Mouse (Mus musculus) gonadal fat pad, adult 2 months (tissue): ENCODE results near the gene Tmbim6. TPM values are rescaled to one million over a fixed set of nuclear protein-coding genes. Genes with fewer than 3 reads are reported as not detected.

Experiments used
- DNase-seq: peaks from one replicate; pipeline ENCODE4 v3.0.0-alpha.2; 2012; ENCODE audit warnings: low read depth
- polyA plus RNA-seq: library from polyadenylated mRNA; depleted of rRNA; stranded (reverse); fragments of >200 nt; gene quantifications from 2 replicates; pipeline ENCODE4 v1.2.3, GENCODE M21; 2012; rRNA removed

Gene Tmbim6
- polyA plus RNA-seq, 1 experiment, result 812 TPM

DNA sequence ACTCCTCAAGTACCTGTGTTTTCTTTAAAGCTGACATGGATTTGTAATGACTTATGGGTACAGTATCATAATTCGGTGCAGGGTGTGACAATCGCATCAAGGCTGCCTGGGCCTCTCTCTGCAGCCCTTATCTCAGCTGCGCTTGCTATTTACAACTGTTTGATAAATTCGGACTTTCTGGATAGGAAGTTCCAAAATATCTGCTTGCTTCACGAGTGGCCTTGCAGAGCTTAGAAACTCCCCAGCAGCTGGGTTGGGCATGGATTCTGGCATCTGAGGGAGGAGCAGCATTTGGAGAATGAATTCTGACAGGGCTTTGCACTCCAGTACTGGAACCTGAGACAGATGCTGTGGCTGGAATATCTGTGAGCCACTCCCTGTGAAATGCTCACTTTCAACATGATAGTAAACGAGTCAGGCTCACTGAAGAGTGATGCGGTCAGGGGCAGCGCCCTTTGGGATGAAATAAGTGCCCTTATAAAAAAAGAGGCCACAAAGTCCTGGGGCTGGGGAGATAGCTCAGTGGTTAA, 57.1 kb downstream of the Tmbim6 start:
- DNase-seq, result no peak

DNA sequence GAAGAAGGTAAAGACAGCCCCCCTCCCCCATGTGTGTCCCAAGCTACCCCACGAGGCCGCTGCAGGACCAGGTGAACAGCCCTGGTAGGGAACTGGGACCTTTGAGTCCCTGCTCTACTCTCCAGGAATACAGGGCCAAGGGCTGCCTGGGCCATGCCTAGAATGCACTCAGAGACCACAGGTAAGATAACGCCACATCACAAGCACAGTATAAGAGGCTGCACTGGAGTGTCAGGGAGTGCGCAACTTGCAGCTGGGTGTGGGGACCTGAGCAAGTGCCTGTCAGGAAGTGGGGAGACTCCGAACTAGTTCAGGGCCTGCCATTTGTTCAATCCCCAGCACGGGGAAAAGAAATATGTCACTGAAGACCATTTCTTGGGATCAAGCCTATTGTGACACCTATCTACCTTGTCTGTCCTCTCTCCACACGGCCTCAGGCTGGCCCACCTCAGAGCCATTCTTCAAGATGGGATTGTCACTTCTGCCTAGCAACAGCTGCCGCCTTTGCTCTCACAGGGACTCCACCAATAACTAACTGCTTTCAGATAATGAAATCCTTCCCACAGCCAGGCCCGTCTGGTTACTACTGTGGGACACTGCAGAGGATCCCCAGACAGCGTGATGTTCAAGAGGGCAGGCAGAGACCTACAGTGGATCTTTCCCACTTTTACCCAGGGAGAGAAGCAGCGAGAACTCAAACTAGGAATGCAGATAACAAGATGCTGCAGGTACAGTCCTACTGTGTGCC, 60.6 kb downstream of the Tmbim6 start:
- no peak for DNase-seq

DNA sequence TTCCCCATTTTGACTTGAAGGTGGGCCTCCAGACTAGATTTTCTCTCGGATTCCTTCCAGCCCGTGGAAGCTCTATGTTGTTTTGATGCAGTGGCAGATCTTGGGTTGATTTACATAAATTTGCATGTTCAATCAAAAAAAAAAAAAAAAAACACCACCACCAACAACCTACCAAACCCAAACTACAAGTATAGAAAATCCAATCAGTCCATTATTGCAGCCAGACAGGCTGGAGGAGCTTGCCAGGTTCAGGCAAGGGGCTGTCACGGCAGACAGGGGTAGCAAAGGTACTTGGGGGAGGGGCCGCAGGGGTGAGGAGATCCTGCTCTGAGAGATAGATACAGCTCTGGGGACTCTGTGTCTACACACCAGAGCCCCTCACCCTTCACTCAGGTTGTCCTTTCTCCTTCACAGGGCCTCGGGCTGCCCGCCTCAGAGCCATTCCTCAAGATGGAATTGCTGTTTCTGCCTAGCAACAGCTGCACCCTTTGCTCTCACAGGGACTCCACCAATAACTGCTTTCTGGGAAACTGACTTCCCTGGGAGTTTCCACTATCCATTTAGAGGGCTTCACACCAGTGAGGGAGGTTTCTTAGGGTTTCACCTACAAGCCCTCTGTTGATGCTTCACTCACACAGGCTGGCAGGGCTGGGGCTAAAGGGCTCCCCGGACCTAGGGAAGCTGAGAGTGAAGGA, 62.0 kb downstream of the Tmbim6 start:
- no peak for DNase-seq

DNA sequence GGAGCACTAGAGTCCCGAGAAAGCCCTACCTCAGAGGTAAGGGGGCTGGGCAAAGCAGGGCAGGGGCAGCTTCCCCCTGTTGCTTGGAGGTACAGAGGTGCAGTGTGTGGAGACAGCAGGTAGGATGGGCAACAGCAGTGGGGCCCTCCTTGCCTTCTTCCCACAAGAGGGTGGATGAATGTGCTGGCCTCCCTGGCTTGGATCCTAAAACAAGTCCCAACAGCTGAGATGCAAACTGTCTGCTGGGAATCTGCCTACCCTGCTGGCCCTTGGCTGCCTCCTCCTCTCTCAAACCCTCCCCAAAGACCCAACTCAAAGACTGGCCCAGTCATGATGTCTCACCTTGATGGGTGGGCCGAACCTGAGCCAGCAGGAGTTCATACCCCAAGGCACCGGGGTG, 62.7 kb downstream of the Tmbim6 start:
- no peak for DNase-seq

DNA sequence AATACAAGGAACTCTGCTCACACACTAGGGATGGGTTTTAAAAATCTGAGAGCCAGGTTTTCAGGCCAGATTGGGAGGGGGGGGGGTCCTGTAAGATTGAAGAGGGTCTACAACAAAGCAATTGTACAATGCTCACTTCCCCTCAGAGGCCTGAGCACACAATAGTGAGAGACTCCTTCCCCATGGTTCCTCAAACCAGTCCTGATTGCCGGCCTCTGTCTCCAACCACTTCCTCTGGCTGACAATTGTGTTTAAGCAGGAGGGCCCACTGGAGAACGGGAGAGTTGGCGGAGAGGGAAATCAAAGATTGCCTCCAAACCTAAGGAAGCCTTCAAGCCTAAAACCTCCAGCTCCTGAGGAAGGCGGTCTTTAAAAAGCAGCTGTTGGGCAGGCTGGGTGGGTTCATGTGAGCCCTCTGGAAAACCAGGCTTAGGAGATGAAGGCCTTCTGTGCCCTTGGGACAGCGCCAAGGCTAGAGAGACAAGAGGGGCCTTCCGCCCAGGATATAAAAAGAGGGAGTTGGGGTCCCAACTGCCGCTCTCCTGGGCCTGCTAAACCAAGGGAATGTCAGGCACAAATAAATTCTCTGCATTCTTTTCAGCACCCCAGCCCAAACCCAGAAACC, 63.8 kb downstream of the Tmbim6 start:
- DNase-seq, result no peak

DNA sequence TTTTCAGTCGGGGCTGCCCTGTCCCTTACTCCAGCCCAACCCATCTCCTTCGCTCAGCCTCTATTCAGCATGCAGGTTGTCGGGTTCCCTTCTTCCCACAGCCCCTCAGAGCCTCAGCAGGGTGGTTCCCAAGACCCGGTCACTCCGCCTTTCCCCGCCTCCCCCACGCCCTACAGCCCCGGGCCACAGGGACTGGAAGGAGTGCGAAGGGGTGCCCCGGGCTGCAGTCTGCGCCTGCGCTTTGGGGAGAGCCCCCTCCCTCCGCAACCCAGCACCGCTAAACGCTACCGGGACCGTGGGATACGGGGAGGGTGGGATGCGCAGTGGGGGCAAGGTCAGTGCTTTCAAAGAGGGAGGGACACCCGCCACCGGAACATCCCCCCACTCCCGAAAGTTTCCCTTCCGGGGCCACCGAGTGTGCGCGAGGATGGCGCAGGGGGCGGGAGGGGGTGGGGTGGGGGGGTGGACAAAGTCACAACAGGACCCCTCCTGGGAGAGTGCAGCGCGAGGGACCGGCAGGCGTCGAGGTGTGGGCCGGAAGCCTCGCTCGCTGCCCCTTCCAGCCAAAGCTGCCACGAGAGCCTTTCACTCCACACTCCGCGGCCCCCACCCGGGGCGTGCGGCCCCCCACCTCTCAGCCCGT, 64.4 kb downstream of the Tmbim6 start:
- DNase-seq, result no peak

DNA sequence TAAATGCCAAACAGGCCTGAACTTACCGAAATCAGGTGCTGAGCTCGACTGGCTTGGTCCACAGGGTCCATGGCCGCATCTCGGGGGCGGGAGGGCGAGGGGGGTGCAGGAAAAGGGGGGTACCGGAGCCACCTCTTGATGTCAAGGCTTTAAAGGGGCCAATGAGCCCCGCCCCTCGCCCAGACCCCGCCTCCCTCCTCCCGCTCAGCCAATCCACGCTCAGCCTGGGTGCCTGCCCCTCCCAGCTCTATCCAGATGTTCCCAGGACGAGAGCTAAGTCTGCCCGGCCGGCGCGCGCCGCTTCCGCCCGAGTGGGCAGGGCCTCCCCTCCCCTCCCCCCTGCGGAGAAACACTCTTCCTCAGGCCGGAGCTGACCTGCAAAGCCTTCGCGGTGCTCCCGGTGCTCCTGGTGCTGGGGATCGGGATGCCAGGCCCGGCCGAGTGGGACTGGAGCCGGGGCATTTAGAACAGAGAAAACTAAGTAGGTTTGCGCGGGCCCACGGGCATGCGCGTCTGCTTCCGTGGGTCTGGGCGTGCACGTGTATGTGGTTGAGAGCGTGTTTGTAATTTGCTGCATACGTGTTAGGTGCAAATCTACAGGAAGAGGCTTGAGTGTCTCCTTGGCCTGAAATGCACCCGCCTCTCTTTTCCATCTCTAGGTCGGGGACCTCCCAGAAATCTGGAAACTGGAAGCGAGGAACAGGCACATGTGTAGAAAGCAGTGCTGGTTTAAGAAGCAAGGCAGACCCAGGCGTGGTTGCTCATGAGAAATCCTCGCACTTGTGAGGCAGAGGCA, 65.1 kb downstream of the Tmbim6 start, which contains the start of gene Nckap5l:
Gene Nckap5l, minus strand, starts transcription at position 143 of the 796 bp plus-strand sequence.
- no peak for DNase-seq

Other genes starting within 250 kb of the Tmbim6 start
- gene Kcnh3, start 168.0 kb upstream of the Tmbim6 start, polyA plus RNA-seq, result 51.8 and 55.4 TPM in 2 replicates
- 69.8 and 80.5 TPM in 2 replicates for gene Mcrs1, start 140.9 kb upstream of the Tmbim6 start, polyA plus RNA-seq
- gene Prpf40b, start 97.8 kb upstream of the Tmbim6 start, polyA plus RNA-seq, result 70.0 and 72.1 TPM in 2 replicates
- gene Fam186b, start 97.0 kb upstream of the Tmbim6 start, polyA plus RNA-seq, result 0.24 and 0.35 TPM in 2 replicates
- 30.6 and 31.4 TPM in 2 replicates for gene Fmnl3, start 22.4 kb upstream of the Tmbim6 start, polyA plus RNA-seq
- 5.0 and 5.7 TPM in 2 replicates for gene Nckap5l, start 64.9 kb downstream of the Tmbim6 start, polyA plus RNA-seq
- 6.0 and 6.3 TPM in 2 replicates for gene Bcdin3d, start 81.8 kb downstream of the Tmbim6 start, polyA plus RNA-seq
- 19.4 and 23.8 TPM in 2 replicates for gene Faim2, start 135.3 kb downstream of the Tmbim6 start, polyA plus RNA-seq
- gene Aqp2, start 186.2 kb downstream of the Tmbim6 start, polyA plus RNA-seq, result 2.4 and 4.4 TPM in 2 replicates
- gene Aqp5, start 197.9 kb downstream of the Tmbim6 start, polyA plus RNA-seq, result 3.3 and 4.2 TPM in 2 replicates
- gene Aqp6, start 208.5 kb downstream of the Tmbim6 start, polyA plus RNA-seq, result 6.4 and 9.1 TPM in 2 replicates